Comparison of ENCODE assay signal across 8 mouse cellular contexts in the genomic region with DNA sequence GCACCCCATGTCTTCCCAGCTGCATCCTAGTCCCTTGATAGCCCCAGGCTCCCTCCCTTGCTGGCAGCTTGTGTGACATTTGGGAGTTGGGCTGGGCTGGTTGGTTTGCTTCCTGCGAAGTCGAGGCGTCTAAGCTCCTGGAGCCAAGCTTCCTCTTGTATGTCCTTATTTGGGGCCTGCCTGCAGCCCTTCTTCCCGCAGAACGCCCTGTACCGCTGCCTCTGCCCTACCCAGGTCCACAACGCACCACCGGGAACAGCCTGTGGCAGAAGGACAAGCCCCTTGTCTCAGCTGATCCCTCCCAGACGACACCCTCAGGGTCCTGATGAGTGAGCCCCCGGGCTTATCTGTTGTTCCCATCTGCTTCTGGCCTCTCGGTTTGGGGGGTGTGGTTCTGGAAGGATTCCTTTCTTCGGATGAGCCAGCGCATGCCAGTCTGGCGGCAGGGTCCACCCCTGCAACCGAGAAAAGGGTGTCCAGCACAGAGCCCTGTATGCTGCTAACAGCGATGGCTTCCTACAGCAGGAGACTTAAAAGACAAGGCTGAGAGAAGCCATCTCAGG. TPM values are rescaled to one million over a fixed set of nuclear protein-coding genes. Genes with fewer than 3 reads are reported as not detected.
DNase-seq lines count a peak whose midpoint lies in the region; ATAC-seq and TF ChIP-seq lines count a peak whose summit lies in the region.

No protein-coding gene starts in this region.

- intact Hi-C loops in left cerebral cortex, adult 2 months (cut with DNase I): no loop called here
- intact Hi-C loops in left cerebral cortex, postnatal 25 days (cut with DNase I): no loop called here

- H3K4me3 ChIP-seq in left cerebral cortex, adult 2 months: no peak overlapping the region
- peak overlapping the region; percentile 15; the same call in 1 of the 2 replicates for H3K4me3 ChIP-seq in heart, embryonic 11.5 days (ENCODE audit: low read depth, low read length)
- H3K4me3 ChIP-seq in limb, embryonic 13.5 days: no peak overlapping the region
- no peak overlapping the region for H3K4me3 ChIP-seq in olfactory bulb, adult 2 months (ENCODE audit: insufficient read depth, low read depth, low read length)

- H3K27me3 ChIP-seq in heart, embryonic 11.5 days (ENCODE audit: control insufficient read depth, insufficient read depth, low read length): no peaks in the 10 kb centered on the region
- no peaks in the 10 kb centered on the region for H3K27me3 ChIP-seq in limb, embryonic 13.5 days

- no peaks in the 10 kb centered on the region for H3K9me3 ChIP-seq in heart, embryonic 11.5 days (replicated peaks; ENCODE audit: control insufficient read depth, low read length)
- H3K9me3 ChIP-seq in limb, embryonic 13.5 days: no peaks in the 10 kb centered on the region

- H3K4me2 ChIP-seq in heart, embryonic 11.5 days: peak overlapping the region; percentile 60
- H3K4me2 ChIP-seq in limb, embryonic 13.5 days (replicated peaks): 0 out of 2 replicates have a peak overlapping the region, but pooled peaks have one; percentile 10

- peak overlapping the region; percentile 62 for H3K9ac ChIP-seq in heart, embryonic 11.5 days (ENCODE audit: low read depth, low read length)
- H3K9ac ChIP-seq in limb, embryonic 13.5 days: no peak overlapping the region

- peaks cover 28% of the 10 kb centered on the region for H3K4me1 ChIP-seq in heart, embryonic 11.5 days (ENCODE audit: control insufficient read depth, insufficient read depth, low read length)
- peaks cover 25% of the 10 kb centered on the region for H3K4me1 ChIP-seq in limb, embryonic 13.5 days
- H3K4me1 ChIP-seq in olfactory bulb, adult 2 months (ENCODE audit: control insufficient read depth, insufficient read depth, low read length): peaks cover 12% of the 10 kb centered on the region

- ATAC-seq in heart, embryonic 11.5 days (replicated peaks; ENCODE audit: insufficient number of reproducible peaks, low FRiP score, low TSS enrichment): peak; percentile 74
- no peak for ATAC-seq in limb, embryonic 13.5 days (ENCODE audit: low FRiP score, low read depth)

- no peaks in the 10 kb centered on the region for H3K36me3 ChIP-seq in heart, embryonic 11.5 days (ENCODE audit: control insufficient read depth, insufficient read depth, low read length)
- no peaks in the 10 kb centered on the region for H3K36me3 ChIP-seq in limb, embryonic 13.5 days

- no peak for TF ChIP-seq CTCF in left cerebral cortex, adult 2 months (IDR thresholded peaks at IDR 0.05)
- TF ChIP-seq CTCF in olfactory bulb, adult 2 months (IDR thresholded peaks at IDR 0.05; ENCODE audit: insufficient read depth, low read depth, low read length): no peak

- TF ChIP-seq POLR2A in olfactory bulb, adult 2 months (IDR thresholded peaks at IDR 0.05; ENCODE audit: insufficient read depth, low read depth, low read length): no peak

- 2% methylated on average over 16 of the region's 16 CpGs for WGBS in heart, embryonic 11.5 days (ENCODE audit: insufficient replicate concordance)
- WGBS in limb, embryonic 13.5 days: 7% methylated on average over 16 of the region's 16 CpGs
- 30% methylated on average over 16 of the region's 16 CpGs for WGBS in olfactory bulb, adult 2 months

- peak overlapping the region; percentile 36; the same call in 1 of the 2 replicates for H3K27ac ChIP-seq in left cerebral cortex, adult 2 months
- H3K27ac ChIP-seq in heart, embryonic 11.5 days (ENCODE audit: low read depth, low read length): peak overlapping the region; percentile 88
- no peak overlapping the region for H3K27ac ChIP-seq in limb, embryonic 13.5 days
- H3K27ac ChIP-seq in olfactory bulb, adult 2 months (ENCODE audit: insufficient read depth, low read depth, low read length): peak overlapping the region; percentile 45; the same call in 1 of the 2 replicates

- no peak for DNase-seq in left cerebral cortex, adult 2 months (ENCODE audit: extremely low spot score in 1 of 2, low spot score in 2 of 2)
- DNase-seq in left cerebral cortex, postnatal 25 days (ENCODE audit: low spot score in 2 of 2): no peak
- peak; percentile 18 for DNase-seq in brain, adult 2 months (ENCODE audit: low read depth, low spot score)
- no peak for DNase-seq in cerebellum, adult 18-20 months
- DNase-seq in right cerebral cortex, postnatal 4 days: no peak

RNA-seq across cellular contexts. Expression of a gene that starts 14.3 kb away (rescaled TPM):
- total RNA-seq in left cerebral cortex, adult 2 months (2021): 10 to 100 TPM; 29.5 to 34.3 TPM
- 10 to 100 TPM; 31.8 to 34.1 TPM for total RNA-seq in left cerebral cortex, postnatal 25 days (2021)
- 156 and 251 TPM in 2 replicates for polyA plus RNA-seq in heart, embryonic 11.5 days (2014; fragmentation: Nextera tagmentation; extraction: Ambion mirVana)
- 137 and 146 TPM in 2 replicates for polyA plus RNA-seq in limb, embryonic 13.5 days (2015; fragmentation: Nextera tagmentation; extraction: Ambion mirVana)
- not detected in 2 replicates for polyA plus RNA-seq in olfactory bulb, adult 2 months (2012; ENCODE audit: insufficient read depth, insufficient read length, low replicate concordance, missing spikeins)
